Mouse (Mus musculus): Measurements from ENCODE around the gene Irgm2.
"Not testable (repeated sequence)": the region's sequence is repeated elsewhere in the genome, so short reads cannot be mapped to it uniquely, and the experiment has no call there.

The Irgm2 gene

DNA sequence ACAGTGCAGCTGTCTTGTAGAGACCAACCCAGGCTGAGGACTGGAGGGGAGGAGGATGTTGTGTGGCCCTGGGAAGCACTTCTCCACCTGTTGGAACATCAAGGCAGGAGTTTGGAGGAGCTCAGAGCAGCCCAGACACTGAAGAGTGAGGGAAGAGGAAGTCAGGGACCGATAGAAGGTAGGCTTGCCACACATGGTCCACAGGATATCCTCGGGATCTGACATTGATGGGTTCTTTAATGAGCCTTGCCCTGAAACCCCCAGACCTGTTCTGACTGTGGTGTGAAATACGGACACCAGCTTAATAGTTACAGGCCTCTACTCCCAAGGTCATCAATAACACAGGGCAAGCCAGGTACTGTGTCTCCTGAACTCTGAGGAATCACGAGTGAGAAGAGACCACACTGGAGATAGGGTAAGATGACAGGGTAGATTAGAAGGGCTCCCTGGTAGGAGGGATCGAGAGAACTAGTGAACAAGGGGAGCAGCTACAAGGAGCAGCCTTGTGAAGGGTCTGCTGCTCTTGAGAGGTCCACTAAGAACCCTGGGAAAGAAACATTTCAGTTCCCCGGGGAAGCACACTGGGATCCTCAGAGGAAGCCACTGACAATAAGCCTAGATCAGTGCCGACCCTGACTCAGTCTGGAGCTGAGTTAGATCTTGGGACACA lies 14.4 kb downstream of the Irgm2 start:
- no peak for DNase-seq (ENCODE audit: low read depth)

DNA sequence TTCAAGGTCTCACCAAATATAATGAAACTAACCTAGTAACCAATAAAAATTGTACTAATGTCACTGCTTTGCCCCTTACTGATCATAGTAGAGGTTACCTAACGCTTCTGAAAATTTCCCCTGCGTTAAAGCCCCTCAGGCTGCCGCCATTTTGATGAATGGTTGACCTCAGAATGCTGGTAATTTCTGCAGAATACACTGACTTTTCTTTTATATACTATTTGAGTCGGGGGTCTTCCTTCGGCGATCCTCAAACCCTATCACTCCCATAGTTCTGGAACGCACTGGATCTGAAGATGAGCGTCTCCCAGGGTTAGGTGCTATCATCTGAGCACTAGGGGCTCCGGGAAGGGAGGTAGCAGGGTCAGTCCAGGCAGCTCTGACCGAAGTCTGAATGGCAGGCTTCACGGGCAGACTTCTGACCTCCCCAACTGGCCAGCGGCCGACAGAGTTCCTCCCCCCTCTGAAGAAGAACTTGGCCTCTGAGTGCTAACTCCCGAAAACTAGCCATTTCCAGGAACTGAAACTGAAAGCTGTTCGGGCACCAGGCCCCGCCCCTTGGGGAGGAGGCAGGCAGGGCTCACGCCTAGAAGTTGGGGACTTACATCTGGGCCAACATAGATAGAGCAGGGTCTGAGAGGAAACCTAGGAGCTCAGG lies 15.1 kb downstream of the Irgm2 start:
- peak; percentile 88 for DNase-seq (ENCODE audit: low read depth)

DNA sequence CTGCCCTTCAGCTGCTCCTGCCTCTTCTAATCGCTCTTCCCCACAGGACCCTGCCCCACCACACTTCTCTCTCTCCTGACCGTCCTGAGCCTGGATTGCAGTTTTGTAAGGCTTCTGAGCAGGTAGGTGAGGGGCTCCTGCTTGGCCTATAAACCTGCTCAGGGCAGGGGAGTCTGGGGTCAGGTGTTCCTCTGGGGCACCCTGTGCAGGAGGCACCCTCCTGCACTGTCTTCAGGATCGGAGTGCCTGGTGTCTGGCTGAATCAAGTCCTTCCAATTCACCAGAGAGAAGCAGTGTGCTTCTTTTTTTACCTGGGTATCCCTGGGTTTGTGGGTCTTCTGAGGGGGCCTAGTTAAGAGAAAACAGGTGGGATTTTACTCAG lies 15.6 kb downstream of the Irgm2 start:
- not testable (repeated sequence) for DNase-seq (ENCODE audit: low read depth)

DNA sequence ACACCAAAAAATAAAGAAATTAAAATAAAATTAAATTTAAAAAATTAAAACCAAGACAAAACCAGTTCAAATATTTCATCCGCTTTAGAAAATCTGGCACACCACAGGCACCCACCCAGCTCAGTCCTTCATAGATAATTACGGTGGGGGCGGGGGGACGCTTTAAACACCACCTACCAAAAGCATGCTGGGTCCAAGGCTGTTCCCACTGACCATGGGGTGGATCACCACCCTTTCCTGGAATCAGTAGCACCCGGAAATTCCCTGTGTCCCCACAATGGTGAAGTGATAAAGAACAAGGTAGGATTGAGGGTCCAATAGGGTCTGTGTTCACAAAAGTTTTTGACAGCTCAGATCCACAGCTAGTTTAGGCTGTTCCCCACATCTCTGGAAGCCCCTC lies 16.4 kb downstream of the Irgm2 start:
- no peak for DNase-seq (ENCODE audit: low read depth)

DNA sequence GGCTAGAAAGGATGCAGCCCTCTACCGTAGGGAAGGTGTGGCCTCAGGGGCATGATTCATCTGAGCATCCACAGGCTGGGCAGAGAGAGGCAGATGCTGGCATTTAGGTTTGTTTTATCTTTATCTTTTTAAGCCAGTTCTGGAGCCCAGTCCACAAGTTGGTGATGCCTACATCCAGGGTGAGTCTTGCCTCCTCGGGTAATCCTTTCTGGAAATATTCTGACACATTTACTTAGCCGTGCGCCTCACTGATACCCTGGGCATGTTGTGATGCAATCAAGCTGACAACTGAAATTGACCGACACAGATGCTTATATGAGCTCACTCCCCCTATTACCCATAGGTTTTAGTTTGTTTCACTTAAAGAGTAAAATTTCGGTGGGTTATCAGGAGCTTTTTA lies 17.4 kb downstream of the Irgm2 start:
- peak; percentile 22 for DNase-seq (ENCODE audit: low read depth)

DNA sequence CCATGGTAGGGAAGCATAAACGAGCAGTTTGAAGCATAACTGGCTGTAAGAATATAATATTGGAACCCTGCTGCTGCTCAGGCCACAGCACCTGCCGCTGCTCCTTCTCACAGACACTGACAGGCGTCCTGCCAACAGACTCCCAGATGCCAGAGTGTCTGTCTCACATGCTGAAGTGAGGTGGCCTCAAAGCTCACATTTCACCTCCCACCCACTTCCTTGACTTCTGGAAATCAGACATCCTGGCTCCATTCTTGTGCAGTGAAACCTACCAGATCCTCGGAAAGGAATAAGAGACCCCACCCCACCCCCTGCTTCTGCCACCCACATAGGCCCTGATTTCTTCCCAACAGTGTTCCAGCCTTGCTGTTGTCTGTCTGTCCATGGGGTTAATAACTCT lies 24.3 kb downstream of the Irgm2 start:
- peak; percentile 33 for DNase-seq (ENCODE audit: low read depth)

DNA sequence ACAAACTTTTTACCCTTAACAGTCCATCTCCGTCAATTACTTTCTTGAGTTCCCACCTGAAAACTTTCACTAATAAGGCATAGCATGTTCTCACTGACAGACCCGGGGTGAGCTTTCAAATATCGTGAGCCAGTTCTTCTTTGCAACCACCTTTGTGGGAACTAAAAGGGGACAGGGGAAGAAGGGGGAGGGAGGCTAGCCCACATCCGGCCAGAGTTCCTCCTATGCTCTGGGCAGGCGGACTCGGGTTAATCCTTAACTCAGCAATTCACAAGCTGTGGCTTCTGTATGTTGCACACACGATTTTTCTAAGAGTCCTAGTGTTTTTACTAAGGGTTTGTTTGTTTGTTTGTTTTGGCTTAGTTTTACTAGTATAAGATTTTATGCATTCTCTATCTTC lies 24.9 kb downstream of the Irgm2 start:
- DNase-seq (ENCODE audit: low read depth): peak; percentile 84

DNA sequence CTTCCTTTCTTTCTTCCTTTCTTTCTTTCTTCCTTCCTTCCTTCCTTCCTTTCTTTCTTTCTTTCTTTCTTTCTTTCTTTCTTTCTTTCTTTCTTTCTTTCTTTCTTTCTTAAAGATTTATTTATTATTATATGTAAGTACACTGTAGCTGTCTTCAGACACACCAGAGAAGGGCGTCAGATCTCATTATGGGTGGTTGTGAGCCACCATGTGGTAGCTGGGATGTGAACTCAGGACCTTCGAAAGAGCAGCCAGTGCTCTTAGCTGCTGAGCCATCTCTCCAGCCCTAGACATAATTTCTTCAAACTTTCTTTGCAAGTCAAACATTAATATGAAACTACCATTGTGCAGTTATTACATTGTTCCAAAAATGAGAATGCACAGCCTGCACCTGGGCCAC lies 25.5 kb downstream of the Irgm2 start:
- DNase-seq (ENCODE audit: low read depth): not testable (repeated sequence)

DNA sequence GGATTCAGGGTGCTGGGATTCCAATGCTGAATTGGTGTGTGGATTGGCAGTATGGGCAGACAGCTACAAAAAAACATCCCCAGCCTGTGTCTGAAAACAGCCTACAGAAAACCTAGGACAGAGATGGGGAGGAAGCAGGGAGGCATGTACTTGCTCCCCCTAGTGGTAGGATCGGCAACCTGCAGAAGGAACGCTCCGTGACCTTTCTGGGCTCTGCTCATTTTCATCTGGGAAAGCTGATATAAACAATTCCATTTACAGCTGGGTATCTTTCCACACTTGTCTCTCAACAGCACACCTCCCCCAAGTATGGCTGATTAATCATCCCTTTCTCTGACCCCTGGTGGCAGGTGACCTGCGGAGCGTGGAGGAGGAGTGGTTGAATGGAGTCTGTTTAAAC lies 26.2 kb downstream of the Irgm2 start:
- DNase-seq (ENCODE audit: low read depth): peak; percentile 74

DNA sequence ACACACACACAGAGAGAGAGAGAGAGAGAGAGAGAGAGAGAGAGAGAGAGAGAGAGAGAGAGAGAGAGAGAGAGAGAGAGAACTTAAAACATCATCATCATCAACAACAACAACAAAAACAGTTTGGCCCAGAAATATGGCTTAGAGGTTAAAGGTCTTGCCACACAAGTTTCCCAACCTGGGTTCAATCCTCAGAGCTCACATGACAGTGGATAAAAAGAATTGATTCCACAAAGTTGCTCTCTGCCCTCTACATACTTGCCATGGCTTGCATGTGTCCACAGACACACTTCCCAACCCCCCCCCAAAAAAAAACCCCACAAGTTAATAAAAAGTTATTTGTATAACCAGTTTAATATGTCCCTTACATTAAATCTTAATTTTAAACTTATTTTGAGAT lies 27.0 kb downstream of the Irgm2 start:
- no peak for DNase-seq (ENCODE audit: low read depth)

DNA sequence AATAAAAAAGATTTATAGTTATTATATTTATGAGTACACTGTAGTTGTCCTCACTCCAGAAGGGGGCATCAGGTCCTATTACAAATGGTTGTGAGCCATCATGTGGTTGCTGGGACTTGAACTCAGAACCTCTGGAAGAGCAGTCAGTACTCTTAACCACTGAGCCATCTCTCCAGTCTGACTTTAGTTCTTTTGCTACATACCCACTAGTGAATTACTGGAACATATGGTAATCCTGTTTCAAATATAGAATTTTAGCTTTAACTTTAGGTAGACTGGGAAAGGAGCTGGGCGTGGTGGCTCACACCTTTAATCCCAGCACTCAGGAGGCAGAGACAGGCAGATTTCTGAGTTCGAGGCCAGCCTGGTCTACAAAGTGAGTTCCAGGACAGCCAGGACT lies 28.6 kb downstream of the Irgm2 start:
- not testable (repeated sequence) for DNase-seq (ENCODE audit: low read depth)

DNA sequence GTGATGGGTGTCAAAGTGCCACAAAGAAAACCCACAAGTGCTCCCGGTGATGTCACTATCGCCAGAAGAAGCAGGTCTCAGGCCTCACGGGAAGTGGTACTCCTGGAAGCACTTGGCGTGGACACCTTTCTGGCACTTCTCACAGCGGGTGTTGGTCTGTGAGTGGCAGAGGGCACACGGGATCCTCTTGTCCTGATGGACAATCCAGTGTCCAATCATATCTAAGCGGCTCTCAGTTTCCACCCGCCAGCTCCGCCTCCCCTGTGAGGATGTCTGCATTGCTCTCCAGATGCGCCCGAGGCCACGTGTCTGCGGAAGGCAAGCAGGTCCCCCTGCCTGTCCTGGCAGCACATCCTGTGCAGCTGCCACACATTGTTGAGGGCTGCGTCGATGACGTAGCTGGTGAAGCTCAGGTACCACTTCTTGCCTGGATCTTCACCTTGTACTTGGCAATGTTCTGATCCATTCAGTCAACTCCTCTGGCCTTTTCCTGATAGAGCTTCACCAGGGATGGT lies 31.0 kb downstream of the Irgm2 start:
- no peak for DNase-seq (ENCODE audit: low read depth)

DNA sequence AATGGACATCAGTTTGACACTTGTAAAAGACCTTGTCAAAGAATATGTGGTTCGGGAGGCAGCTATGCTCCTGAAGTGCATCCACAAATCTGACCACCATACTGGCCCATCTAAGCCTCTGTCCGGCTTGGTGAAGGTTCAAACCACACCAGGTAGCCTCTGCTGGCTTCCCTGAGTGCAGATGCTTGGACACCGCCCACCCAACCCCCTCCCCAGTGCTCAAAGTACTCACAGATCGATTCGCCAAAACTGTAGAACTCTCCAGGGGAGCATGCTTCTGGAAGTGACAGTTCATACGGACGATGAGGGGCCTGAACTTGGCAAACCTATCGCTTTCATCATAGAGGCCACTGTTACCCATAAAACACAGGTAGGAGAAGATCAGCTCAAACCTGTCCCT lies 31.7 kb downstream of the Irgm2 start:
- no peak for DNase-seq (ENCODE audit: low read depth)

DNA sequence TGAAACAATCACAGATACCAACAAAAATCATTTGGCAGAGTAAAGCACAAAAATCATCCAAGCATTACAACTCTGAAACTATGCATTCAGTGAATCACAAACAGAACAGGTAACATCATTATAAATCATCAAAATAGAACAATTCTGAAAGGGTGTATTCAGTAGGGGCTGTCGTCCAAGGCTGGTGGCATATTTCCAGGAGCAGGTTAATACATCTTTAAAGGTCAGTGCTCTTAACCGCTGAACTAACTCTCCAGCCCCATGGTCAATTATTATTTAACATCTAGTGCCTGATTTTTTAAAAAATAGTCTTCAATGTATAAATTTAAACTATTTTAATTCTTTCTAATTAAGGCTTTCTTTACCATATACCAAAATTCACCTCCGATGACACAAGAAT lies 35.1 kb downstream of the Irgm2 start:
- not testable (repeated sequence) for DNase-seq (ENCODE audit: low read depth)

DNA sequence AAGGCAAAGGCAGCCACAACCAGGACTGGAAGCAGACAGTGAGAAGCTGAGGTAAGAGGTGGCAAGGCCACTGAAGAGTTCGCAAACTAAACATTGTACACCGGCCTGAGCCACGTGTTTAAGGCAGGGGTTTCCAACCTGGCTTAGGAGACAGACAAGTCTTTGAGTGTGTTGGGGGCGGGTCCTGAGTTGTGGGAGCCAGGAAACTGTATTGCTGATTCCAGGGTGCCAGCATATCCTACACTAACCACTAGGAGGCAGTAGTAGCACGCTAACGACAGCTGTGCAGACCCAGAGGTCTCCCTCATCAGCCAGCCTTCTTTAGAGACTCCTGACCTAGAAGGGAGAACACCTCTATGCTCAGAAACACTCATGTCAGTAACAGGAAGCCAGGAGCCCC lies 35.7 kb downstream of the Irgm2 start:
- DNase-seq (ENCODE audit: low read depth): peak; percentile 73

DNA sequence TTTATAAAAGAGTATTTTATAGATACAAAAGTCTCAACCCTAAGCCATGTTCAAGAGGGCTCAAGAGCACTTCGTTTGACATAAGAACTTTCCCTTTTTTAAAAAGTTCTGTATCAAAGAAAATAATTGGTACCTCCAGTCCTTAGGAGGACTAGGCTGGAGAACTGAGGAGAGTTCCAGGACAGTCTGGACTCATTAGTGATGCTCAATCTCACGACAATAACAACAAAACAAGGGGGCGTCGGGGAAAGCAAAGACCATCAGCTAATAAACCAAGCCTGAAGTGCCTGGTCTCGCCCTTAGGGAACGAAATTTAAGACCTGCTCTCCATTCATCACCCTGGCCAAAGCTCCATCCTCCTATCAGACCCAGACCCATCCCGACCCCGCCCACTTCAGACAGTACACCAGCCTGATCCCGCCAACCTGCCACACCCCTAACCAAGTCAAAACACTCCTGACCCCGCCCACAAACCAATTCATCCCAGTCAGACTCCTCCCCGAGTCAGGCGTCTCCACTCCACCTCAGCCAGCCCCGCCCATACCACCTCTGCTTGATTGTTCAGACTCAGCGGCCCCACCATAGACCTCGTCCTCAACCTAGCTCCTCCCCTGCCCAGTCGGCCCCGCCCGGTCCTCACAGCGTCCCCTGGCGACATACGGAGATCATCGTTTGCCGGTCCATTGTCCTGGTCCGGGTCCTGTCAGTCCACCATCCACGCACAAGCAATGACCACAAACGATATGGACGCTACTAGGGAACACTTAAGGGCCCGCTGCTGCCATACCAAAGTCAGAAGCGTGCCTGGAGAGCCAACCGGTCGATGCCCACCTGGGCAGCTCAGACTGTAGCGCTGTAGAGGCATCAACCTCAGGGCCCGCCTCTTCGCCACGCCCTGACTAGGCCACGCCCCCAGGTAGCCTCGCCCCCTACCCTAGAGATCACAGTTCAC lies 39.7 kb downstream of the Irgm2 start:
- DNase-seq (ENCODE audit: low read depth): no peak

DNA sequence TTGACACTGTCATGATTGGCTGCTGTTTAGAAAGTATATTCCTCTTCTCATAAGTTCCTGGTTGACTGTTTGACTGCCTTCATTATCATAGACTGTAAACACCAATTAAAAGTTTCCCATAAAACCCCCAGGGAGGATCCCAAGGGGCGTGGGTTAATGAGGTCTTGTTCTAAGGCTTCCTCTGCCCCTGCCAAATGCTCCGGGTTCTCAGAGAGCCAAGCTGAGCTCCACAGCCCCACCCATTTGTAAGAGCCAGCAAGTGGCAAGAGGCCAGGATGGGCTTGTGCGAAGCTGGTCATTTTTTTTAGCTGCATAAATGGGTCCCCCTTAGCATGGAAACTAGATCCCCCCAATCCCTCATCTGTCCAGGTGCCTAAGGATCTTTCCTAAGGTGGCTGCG lies 47.9 kb downstream of the Irgm2 start:
- DNase-seq (ENCODE audit: low read depth): no peak

DNA sequence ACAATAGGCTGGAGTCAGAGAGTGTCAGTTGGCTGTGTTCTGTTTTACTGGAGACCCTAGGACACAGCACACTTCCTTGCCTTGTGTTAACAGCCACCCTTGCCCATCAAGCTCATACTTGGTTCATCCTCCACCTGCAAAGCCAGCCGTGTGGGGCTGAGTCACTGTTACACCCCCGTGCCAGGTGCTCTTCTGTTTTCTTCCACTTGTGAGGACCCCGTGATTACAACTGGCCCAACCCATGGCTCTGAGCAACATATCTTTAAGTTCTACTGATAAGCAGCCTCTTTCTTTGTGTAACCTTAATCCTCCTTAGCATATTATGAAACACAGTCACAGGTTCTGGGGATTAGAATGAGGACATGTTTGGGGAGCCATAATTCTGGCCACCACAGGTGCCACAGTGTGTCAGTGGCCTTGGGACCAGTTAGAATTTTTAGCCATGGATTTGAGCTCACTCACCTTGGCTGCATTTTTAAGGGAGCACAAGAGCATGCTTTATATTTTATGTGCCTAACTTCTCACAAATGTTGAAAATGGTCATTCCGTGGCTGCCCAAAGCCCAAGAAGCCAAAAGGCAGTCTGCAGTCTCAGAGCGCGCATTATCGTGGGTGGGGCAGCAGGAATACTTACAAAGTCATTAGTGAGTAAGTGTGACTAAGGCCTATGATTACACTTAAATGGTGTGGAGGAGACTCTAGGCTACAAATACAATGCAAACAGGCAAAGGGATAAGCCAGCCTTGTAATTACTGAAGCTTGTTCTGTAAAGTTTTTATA lies 50.0 kb downstream of the Irgm2 start:
- DNase-seq (ENCODE audit: low read depth): no peak

DNA sequence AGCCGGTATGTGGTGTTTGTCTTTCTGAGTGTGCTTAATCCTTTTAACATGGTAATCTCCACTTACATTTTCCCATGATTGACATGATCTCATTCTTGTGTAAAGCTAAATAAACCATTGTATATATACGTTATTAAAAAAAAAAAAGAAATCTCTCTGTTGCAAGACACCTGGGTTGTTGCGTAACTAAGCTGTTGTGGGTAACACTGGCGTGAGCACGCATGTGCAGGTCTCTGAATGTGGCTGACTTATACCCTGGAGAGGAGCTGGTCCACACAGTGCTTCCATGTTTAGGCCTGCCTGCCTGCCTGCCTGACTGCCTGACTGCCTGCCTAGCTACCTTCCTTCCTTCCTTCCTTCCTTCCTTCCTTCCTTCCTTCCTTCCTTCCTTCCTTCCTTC lies 51.1 kb downstream of the Irgm2 start:
- DNase-seq (ENCODE audit: low read depth): peak; percentile 68

DNA sequence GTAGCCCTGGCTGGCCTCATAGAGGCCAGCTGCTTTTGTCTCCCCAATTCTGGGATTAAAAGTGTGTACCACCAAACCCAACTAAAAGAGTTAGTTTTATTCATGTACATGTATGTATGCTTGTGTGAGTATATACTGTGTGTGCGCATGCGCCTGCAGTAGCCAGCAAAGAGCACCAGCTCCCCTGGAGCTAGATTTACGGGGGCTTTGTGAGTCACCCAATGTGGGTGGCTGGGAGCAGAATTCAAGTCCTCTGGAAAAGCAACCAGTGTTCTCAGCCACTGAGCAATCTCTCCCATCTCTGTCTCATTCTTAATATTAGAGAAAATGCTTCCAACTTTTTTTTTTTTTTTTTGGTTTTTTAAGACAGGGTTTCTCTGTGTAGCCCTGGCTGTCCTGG lies 55.0 kb downstream of the Irgm2 start:
- no peak for DNase-seq (ENCODE audit: low read depth)

DNA sequence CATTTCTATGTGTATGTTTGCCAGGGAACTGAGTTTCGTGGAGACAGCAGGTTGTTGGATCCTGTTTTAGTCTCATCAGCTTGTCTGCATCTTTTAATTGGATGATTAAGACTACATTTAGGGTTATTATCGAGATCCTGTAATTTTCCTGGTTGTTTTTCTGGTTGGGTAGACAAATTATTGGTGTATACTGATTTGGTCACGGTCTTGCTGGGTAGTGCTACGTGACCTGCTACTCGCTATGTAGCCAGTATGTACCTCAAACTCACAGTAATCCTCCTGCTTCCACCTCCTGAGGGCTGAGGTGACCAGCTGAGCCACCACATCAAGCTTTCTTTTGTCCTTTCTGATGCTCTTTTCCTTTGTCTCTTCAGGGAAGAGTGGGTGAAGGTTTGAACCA lies 58.4 kb downstream of the Irgm2 start:
- no peak for DNase-seq (ENCODE audit: low read depth)

DNA sequence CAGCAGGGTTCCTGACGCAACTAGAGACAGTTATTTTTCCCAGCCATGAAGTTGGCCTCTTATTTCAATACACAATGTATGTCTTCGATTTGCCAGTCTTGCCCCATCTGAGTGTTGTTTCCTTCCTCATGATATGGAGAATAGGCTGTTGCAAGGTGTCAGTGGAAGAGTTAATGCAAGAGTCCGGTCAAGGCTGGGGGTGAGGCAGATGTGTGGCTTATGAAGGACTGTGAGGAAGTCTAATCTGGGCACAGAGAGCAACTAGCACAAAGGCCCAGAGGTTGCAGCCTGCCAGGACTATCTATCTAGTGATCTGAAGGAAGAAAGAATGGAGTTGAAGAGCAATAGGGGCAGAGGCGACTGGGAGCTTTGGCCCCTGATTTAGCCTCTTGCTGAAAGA lies 60.7 kb downstream of the Irgm2 start:
- peak; percentile 61 for DNase-seq (ENCODE audit: low read depth)
